Mouse (Mus musculus) cerebellum, adult 11 months (tissue): ENCODE data around the gene Rufy4.

Source experiments
- DNase-seq: peaks from one replicate; pipeline ENCODE4 v3.0.0; 2022

Gene Rufy4

GRCm38 (mm10) chr1:74106214-74106613, 19.1 kb upstream of the Rufy4 start:
- DNase-seq, result no peak

- DNase-seq, result no peak
Observed at GRCm38 (mm10) chr1:74107931-74108618, 17.3 kb upstream of the Rufy4 start.

GRCm38 (mm10) chr1:74109670-74110069, 15.7 kb upstream of the Rufy4 start:
- no peak for DNase-seq

- DNase-seq, result no peak
Observed at GRCm38 (mm10) chr1:74110932-74111695, 14.2 kb upstream of the Rufy4 start.

GRCm38 (mm10) chr1:74111696-74112030, 13.7 kb upstream of the Rufy4 start:
- DNase-seq, result no peak

GRCm38 (mm10) chr1:74113071-74113470, 12.3 kb upstream of the Rufy4 start:
- DNase-seq, result no peak

GRCm38 (mm10) chr1:74117876-74118275, 7.5 kb upstream of the Rufy4 start:
- no peak for DNase-seq

GRCm38 (mm10) chr1:74119115-74119514, 6.2 kb upstream of the Rufy4 start:
- no peak for DNase-seq

- DNase-seq, result no peak
Observed at GRCm38 (mm10) chr1:74121138-74121537, 4.2 kb upstream of the Rufy4 start.

GRCm38 (mm10) chr1:74121821-74122576, 3.3 kb upstream of the Rufy4 start:
- DNase-seq, result no peak

- DNase-seq, result no peak
Observed at GRCm38 (mm10) chr1:74123215-74123614, 2.1 kb upstream of the Rufy4 start.

GRCm38 (mm10) chr1:74124021-74124981, 1.0 kb upstream of the Rufy4 start, which contains the start of gene Tns1:
TSS of gene Tns1 (minus strand) at chr1:74124449.
- DNase-seq, result no peak

- no peak for DNase-seq
Observed at GRCm38 (mm10) chr1:74130883-74131659, 5.7 kb downstream of the Rufy4 start.

- no peak for DNase-seq
Observed at GRCm38 (mm10) chr1:74132011-74132410, 6.7 kb downstream of the Rufy4 start.

GRCm38 (mm10) chr1:74133954-74134353, 8.6 kb downstream of the Rufy4 start:
- no peak for DNase-seq

GRCm38 (mm10) chr1:74135326-74135950, 10.1 kb downstream of the Rufy4 start:
- no peak for DNase-seq

GRCm38 (mm10) chr1:74139415-74139814, 14.1 kb downstream of the Rufy4 start:
- DNase-seq, result no peak

- no peak for DNase-seq
Observed at GRCm38 (mm10) chr1:74141781-74142180, 16.4 kb downstream of the Rufy4 start.

GRCm38 (mm10) chr1:74149106-74149885, 24.0 kb downstream of the Rufy4 start:
- no peak for DNase-seq

GRCm38 (mm10) chr1:74150101-74150500, 24.8 kb downstream of the Rufy4 start:
- DNase-seq, result no peak
